Mouse (Mus musculus): ENCODE measurements around the gene Sec22c.

The Sec22c gene

DNA sequence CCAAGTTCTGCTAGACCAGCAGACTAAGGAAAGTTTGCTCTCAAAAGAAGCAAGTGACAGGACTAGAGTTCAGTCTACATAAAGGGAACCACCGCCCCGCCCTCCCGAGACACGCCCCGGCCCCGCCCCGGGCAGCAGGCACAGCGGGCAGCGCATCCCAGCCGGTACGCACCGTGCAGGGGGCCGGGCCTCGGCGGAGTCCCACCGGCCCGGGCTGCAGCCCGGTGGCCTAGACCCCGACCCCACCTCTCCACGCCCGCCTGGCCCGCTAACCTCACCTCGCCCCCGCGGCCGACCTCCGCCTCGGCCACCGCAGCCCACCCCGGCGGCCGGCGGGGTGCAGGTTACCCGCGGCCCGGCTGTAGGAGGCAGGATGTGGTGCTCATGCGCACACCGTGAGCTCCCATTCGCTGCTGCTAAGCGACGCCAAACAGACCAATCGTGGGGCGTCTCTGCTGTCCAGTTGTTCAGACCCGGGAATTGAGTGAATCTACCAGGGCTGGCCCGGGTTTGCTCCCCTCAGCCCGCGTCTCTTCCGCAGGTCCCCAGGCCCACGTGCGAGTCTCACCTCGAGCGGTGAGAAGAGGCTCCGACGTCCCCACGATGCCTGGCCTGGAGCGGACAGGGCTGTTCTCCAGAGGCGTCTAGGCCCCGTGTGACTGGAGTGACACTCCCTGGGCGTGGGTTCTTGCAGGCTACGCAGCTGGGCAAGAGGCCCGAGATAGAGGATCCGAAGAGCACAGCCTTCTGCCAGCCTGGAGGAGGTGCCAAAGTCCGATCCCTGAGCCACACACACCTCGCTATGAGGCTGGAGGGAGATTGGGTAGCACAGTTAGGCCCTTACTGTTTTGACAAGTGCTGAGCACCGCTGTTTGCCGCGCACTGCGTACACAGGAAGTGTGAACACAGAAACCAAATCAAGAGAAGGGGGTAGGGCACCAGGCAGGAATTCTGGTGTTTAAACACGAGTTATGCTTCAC lies at the start of gene Sec22c:
Sec22c (minus strand) TSS at position 845 of the 980 bp plus-strand sequence.
- peak; percentile 92 for DNase-seq (ENCODE audit: low spot score)

DNA sequence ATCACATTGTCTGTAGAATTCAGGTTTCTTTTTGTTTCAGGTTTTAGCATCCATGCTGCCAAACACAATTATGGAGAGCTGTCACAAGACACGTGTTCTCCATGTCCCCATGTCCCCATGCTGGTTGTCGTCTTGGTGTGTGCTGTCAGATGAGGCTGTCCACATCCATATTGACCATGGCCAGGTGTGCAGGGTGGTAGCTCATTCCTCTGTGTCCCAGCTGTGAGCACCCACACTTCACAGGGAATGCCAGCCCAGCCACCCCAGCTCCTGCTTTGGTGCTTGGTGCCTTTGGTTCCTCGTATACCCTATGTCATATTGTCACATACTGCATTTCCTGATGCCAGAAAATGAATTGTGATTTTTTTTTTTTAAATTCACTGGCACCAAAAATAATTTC lies 49.3 kb upstream of the Sec22c start:
- no peak for DNase-seq (ENCODE audit: low spot score)

DNA sequence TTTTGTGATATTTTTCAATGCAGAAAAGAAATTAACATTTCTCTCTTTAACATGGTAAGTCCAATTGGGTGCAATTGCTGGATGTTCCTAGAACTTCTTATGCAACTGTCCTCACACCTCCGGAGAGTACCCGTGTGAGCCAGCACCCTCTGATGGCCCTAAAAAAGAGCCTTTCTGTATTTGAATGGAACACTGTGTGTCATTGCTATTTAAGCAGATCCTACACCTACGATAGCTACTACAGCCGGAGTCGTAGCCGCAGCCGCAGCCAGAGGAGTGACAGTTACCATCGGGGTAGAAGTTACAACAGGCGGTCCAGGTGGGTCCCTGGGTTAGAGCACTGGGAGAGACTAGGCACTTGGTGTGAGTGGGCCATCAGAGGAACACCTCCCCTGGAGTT lies 47.5 kb upstream of the Sec22c start:
- DNase-seq (ENCODE audit: low spot score): no peak

DNA sequence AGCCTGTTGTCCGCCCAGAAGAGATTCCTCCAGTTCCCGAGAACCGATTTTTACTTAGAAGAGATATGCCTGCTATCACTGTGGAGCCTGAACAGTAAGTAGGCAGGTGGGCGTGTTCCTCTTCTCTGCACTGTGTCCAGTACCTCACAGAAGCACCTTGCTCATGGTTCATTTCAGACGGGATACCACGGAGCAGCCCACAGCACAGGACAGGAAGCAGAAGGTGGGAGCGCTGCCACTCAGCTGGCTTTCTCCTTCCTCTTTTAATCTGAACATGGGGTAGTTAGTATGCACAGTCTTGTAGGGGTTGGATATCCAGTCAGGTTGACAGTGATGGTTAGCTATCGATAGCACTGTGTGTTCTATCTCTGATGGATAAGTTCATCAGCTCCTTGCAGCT lies 38.8 kb upstream of the Sec22c start:
- no peak for DNase-seq (ENCODE audit: low spot score)

DNA sequence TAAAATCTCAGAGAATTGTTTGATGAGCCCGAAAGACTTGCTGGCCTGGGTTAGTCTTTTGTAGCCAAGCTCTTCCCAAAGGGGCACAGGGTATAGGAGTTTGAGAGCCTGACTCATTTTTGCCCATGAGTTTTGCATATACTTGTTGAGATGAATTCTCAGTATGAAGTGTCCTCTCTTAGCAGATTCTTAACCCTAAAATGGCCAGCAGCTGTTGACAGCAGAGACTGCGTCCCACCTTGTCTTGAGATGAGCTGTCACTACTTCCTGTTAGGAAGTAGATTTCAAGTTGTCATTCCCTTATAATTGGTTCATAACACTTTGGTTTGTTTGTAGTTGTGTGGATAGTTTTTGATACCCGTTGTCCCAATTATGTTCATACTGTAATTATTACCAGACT lies 35.9 kb upstream of the Sec22c start:
- DNase-seq (ENCODE audit: low spot score): no peak

DNA sequence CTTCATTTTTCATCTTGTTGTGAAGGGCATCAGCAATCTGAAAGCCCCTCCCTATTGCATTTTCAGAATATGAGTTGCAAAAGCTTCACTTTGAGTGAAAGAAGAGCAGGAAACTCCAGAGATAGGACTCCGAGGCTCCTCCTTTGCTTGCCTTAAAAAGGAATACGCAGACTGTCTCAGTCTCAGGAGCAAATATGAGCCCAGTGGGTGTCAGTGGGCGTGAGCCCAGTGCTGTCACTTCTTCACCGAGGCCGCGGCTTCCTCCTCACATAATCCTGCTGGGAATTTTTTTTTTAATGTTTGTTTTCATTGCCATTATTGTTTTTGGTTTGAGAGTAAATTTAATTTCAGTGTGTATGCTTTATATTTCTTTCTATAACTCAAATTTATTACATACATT lies 35.2 kb upstream of the Sec22c start:
- no peak for DNase-seq (ENCODE audit: low spot score)

DNA sequence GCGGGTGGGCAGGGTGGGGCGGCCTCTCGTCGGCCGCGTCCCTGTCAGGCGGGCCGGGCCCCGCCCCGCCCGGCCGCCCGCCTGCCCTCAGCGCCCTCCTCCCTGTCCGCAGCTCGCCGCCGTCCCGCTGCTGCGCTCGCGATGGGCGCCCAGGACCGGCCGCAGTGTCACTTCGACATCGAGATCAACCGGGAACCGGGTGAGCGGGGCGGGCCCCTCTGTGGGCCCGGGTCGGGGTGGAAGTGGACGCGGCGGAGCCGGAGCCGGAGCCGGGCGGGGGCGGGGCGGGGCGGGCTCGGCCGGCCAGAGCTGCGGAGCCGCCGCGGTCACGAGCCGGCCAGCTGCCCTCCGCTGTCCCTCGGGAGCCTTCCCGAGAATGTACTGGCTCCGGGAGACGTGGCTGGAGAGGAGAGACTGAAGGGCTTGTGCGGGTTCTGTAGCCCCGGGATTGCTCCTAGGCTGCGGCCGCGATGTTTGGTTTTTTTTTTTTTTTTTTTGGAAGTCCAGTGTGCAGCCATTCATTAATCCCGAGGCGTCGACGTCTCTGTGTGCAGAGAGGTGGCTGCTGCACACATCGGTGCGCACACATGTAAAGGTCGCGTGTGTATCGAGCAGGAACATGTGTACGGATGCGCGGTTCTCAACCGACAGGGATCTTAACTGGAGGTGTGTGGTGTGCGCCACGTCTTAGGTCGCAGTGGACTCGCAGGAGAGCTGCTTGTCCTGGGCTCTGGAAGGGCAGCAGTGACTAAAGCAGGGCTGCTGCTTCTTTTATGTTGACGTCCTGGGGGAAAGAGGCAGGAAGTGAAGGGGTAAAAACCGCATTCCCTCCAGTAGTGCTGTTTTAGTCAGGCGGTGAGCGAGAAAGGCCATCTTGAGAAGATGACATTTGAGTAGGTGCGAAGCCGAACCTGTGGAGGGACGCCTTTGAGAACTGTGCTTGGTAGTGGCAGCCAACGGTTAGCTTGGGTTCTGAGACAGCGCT lies 14.3 kb upstream of the Sec22c start:
- no peak for DNase-seq (ENCODE audit: low spot score)

DNA sequence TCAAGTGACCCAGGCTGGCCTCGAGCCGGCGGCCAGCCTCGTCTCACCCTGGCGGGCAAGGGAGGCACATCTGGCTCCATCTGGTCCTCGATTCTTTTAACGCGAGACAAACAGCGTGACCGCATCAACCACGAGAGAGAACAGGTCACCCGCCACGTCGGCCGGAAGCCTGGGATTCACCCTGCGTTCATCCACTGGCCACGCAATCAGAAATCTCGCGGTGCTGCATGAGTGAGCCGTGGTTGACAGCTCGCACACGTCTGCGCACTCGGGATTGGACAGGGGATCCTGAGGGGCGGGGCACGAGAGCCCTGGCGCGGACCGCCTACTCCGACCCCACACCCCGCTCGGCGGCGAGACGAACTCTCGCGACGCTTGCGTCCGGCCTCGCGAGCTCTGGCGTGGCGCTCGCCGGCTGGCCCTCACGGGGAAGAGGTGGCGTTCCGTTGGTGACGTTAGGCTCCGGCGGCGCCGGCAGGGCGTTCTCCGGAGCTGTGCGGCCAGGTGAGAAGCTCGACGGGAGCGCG lies 13.6 kb upstream of the Sec22c start, which contains the start of gene Nktr:
Nktr (plus strand) TSS at position 378 of the 527 bp plus-strand sequence.
- DNase-seq (ENCODE audit: low spot score): peak; percentile 99

DNA sequence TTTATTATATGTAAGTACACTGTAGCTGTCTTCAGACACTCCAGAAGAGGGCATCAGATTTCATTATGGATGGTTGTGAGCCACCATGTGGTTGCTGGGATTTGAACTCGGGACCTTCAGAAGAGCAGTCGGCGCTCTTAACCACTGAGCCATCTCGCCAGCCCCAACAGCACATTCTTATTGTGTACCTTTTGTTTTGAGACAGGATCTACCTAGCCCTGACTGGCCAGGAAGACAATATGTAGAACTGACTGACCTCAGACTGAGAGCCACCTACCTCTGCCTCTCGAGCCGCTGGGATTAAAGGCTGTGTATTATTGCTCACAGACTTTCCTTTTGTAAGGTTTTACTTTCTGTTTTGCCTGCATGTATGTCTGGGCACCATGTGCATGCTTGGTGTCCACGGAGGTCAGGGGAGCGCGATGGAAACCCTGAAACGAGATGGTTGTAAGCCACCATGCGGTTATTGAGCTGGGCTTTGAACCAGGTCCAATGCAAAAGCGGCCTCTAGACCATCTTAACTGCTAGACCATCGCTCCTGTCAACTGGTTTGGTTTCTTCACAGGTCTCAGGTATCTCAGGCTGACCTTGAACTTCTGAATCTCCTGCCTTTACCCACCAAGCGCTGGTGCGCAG lies 12.9 kb upstream of the Sec22c start:
- no peak for DNase-seq (ENCODE audit: low spot score)

DNA sequence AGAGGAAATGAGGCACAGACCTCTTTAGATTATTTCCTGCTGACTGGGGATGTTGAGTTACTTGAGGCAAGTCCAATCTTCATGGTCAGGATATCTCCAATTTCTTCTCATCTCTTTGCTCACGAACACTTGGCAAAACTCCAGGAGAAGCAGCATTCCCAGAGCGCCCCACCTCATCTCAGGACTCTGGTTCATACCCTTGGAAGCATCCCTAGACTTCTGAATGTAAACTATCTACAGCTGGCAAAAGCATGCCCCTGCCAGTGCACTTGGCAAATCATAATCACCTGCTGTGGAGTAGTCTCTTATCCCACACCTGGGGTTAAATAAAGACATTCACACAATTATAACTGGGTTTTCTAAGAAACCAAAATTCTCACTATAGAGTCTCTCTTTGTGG lies 11.8 kb upstream of the Sec22c start:
- DNase-seq (ENCODE audit: low spot score): no peak

DNA sequence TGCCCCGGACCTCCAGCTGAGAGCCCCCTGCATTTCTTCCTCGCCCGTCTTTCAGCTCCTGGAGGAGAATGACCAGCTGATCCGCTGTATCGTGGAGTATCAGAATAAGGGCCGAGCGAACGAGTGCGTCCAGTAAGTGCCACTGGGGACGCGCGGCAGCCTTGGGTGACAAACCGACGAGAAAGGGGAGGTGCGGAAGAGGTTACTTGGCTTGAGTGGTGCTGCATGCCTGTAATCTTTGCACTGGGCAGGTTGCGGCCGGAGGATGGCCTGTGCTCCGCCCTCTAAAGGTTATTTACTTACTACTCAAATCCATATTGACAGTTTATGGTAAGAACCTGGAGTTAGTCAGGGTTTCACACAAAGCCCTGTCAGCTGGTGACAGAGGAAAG lies 5.3 kb upstream of the Sec22c start:
- DNase-seq (ENCODE audit: low spot score): no peak

DNA sequence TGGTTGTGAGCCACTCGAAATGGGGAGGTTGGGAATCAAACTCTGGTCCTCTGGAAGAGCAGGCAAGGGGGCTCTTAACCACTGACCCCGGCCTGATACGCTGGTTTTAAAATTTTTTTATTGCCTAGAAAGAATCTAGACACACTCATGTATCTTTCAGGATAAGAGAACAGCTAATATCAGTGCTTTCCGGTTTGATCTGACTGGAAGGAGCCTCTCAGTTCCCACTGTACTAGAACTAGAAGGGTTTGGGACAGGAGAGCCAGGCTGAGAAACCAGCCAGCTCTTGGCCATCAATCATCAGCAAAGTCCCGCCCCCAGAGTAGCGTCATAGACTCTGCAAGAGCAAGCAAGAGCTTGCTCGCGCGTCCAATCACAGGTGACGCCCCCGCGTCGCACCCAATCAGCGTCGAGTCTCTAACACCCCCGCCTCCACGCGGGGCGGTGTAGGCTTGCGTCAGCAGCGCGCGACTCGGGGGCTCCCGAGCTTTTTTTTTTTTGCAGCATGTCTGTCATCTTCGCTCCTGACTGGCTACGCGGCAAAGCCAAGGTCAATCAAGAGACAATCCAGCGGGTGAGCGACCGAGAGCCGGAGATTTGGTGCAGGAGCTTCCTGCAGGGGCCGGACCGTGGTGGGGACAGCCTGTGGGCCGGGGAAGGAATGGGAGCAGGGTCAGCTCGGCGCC lies 4.8 kb upstream of the Sec22c start, which contains the start of gene Ss18l2:
Ss18l2 (plus strand) TSS at position 432 of the 686 bp plus-strand sequence.
- peak; percentile 99 for DNase-seq (ENCODE audit: low spot score)

DNA sequence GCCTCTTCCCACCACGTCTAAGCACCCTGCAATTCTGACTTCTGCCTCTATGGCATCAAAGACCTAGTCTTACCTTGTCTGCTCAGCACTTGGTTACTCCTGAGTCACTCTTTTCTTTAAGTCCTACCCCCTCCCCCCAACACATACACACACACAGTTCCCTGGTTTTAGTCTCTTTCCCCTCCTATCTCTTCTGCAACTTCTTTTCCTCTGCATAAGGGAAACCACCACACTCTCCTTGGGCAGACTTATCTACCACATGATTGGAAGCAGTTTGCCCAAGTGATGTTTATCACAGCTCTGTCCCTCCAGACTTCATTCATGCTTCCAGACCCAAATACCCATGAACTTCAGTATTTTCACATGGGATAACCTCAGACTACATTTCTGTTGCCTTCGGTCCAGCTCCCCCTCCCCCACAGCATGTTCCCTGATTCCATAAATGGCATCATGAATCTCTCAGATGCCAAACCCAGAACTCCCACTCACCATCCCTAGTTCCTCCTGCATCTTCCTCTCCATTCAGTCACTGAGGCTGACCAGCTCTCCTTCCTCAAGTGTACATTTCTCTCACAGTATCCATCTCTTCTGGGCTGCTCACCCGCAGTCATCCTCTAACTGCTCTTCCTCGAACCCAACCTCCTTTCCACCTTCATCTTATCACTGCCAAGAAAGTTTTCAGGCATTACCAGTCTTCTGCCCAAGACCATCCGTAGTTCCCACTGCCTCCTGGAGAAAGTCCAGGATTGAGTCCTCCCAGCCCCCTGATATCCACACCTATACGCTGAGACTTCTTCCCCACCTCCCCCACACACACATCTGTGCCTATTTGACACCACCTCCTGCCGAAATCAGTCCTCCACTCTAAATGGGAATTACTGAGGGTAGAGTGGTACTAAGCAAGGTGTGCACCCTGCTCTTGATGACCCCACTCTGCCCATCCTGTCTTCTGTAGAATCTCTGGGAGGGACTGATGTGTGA lies 3.5 kb upstream of the Sec22c start:
- no peak for DNase-seq (ENCODE audit: low spot score)

DNA sequence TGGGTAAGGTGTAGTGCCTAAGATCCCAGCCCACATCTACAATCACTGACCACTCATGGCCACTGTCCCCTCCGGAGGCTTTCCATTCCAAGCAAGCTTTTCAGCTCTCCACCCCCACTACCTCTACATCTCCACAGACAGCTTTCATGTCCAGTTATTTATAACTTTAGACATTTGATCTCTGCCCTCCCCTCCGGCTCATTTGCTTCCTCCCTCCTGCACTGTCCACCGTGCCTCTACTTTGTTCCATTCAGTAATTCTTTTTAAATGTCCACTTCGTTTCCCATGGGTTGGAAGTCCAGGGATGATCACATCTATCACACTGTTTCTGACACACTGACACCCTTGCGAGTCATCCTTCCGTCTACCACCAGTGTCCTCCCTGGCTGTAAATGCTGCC lies 2.5 kb upstream of the Sec22c start:
- no peak for DNase-seq (ENCODE audit: low spot score)

DNA sequence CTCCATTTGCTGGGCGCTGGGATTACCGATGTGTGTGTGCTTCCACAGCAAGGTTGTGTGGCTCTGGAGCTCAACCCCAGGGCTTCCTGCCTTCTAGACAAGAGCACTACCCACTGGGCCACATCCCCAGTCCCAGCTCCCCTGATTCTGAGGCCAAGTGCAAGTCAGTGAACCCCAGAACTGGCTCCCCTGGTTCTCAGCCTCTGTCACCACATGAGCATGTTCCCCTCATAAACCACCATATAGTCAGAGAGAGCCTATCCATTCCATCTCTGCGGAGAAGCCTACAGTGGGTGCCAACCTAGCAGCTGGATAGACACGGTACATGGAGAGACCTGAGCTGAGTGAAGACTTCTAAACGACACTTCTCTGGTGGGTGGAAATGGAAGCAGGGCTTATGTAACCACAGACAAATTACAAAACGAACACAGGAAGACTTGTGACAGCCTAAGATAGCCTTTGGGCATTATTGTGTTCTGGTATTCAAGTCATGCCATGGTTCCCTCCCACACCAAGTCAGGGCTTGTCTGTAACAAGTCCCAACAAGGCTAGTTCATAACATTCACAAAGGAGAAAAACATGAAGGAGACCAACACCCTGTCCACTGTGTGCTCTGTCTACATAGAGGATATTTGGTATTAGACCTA lies 862 bp upstream of the Sec22c start:
- DNase-seq (ENCODE audit: low spot score): no peak

DNA sequence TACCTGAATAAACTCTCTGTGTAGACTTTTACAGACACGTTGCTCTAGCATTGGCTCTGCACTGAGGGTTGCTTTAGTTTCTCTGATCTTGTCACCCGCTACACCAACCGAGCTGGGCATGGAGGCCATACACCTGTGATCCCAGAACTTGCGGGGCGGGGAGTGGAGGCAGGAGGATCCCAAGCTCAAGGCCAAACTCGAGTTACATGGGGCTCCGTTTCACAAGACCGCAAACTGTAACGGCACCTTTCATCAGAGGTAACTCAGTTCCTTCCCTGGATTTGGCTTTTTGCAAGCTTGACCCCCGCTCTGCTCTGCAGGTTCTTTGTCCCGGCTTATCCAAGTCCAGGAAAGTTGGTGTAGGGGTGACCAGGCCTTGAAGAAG lies 1.0 kb downstream of the Sec22c start:
- no peak for DNase-seq (ENCODE audit: low spot score)

DNA sequence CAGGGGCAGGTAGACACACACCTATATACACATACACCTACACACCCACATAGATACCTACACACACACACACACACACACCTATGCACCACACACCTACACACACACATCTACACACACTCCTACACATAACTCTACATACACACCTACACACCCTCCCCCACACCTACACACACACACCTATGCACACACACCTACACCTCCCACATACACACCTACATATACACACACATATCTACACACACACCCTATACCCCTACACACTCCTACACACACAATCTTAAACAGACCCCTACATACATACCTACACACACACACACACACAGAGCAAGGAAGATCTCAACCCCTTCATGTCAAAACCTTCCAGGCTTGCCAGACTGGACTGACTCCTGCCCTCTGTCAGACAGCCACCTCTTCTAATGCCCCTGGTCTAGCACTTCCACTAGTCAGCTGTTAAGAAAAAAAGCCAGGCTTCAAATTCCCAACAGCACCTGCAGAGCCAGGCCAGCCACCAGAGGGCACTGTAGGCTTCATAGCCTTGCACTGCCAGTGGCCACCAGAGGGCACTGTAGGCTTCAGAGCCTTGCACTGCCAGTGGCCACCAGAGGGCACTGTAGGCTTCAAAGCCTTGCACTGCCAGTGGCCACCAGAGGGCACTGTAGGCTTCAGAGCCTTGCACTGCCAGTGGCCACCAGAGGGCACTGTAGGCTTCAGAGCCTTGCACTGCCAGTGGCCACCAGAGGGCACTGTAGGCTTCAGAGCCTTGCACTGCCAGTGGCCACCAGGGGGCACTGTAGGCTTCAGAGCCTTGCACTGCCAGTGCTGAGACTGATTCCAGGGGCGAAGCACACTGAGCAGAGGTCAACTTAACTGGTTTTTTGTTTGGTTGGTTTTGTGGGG lies 7.9 kb downstream of the Sec22c start:
- peak; percentile 63 for DNase-seq (ENCODE audit: low spot score)

DNA sequence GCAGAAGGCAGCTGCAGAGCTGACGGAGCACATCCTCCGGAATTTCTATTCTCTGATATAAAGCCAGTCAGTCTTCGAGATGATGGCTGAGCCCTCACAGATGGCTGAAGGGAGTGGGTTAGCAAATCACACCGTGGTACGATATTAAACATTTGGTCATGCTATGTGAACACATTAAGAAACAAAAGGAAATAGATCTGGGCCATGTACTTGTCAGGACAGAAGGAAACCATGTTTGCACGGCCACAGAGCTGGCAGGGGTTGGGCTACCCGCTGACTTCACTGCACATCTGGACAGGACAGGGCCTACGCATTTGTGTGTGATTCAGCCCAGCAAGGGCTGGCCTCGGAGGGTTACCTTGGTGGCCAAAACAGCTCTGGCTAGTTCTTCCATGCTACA lies 8.7 kb downstream of the Sec22c start:
- no peak for DNase-seq (ENCODE audit: low spot score)
